Mouse (Mus musculus) CH12.LX (cell line): Measurements from ENCODE around the gene Dnajb11.

ENCODE experiments used
- CHD1 ChIP-seq: IDR thresholded peaks from 2 replicates; pipeline ENCODE4 v1.6.1; 2012; ENCODE audit warnings: low read depth, low read length, improper control_type of control experiment, inconsistent platforms
- CTCF ChIP-seq, 2 experiments: IDR thresholded peaks in 1 of 2; conservative IDR thresholded peaks in 1 of 2; 2 replicates each; pipeline ENCODE4 v1.5.1; 2011 to 2012; ENCODE audit warnings: low read depth in 2 of 2, low read length in 2 of 2, improper control_type of control experiment in 1 of 2, inconsistent platforms in 1 of 2, mild to moderate bottlenecking in 1 of 2, moderate library complexity in 1 of 2
- HCFC1 ChIP-seq: IDR thresholded peaks from 2 replicates; pipeline ENCODE4 v1.6.1; 2012; ENCODE audit warnings: low read depth, mild to moderate bottlenecking, inconsistent platforms, low read length, improper control_type of control experiment
- KAT2A ChIP-seq: IDR thresholded peaks from 2 replicates; pipeline ENCODE4 v1.6.1; 2012; ENCODE audit warnings: low read length, improper control_type of control experiment, inconsistent platforms; ENCODE audit not compliant: insufficient replicate concordance
- MAX ChIP-seq: IDR thresholded peaks from 2 replicates; pipeline ENCODE4 v1.6.1; 2011; ENCODE audit warnings: low read length, improper control_type of control experiment
- MAZ ChIP-seq: IDR thresholded peaks from 2 replicates; pipeline ENCODE4 v1.6.1; 2012; ENCODE audit warnings: low read depth, mild to moderate bottlenecking, inconsistent platforms, low read length, improper control_type of control experiment, moderate library complexity
- MXI1 ChIP-seq: IDR thresholded peaks from 2 replicates; pipeline ENCODE4 v1.6.1; 2011; ENCODE audit warnings: mild to moderate bottlenecking, low read depth, low read length, improper control_type of control experiment
- POLR2A ChIP-seq: IDR thresholded peaks from 2 replicates; pipeline ENCODE4 v1.6.1; 2011; ENCODE audit warnings: low read depth, mild to moderate bottlenecking, improper control_type of control experiment, low read length
- TCF12 ChIP-seq: IDR thresholded peaks from 2 replicates; pipeline ENCODE4 v1.6.1; 2014; ENCODE audit warnings: low read depth, mild to moderate bottlenecking, inconsistent platforms, low read length, improper control_type of control experiment
- USF1 ChIP-seq: IDR thresholded peaks from 2 replicates; pipeline ENCODE4 v1.6.1; 2014; ENCODE audit warnings: low read depth, mild to moderate bottlenecking, inconsistent platforms, low read length, improper control_type of control experiment

DNA sequence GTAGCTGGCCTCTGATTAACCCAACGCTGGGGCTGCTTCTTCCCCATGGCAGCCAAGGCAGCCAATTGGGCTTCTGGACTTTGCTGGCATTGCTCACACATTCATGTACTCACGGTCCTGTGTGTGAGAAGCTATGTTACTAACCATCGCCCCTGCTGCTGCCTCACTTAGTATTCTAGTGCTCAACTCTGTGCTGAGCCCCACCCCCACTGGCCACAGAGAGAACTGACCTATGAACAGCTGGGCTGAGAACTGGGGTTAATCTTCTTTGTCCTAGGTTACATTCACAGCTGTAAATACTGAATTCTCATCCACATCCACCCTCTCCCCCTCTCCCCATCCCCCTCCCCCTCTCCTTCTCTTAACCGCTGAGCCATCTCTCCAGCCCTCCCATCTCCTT lies 31.2 kb downstream of the Dnajb11 start:
- TF ChIP-seq CTCF (conservative IDR thresholded peaks at IDR 0.05 in 1 of 2, IDR thresholded peaks at IDR 0.05 in 1 of 2; ENCODE audit: low read depth in 2 of 2, low read length in 2 of 2) (no peak), POLR2A (no peak), KAT2A (no peak), MXI1 (no peak), CHD1 (no peak), USF1 (no peak), HCFC1 (no peak), MAX (no peak), MAZ (no peak), TCF12 (no peak)
